Mouse (Mus musculus): ENCODE data around the gene Paqr5.

Paqr5 gene

GRCm38 (mm10) chr9:62013316-62014097 lies 13.1 kb downstream of the Paqr5 start:
- no peak for DNase-seq (ENCODE audit: low read depth in 1 of 2, low spot score in 2 of 2)

DNA sequence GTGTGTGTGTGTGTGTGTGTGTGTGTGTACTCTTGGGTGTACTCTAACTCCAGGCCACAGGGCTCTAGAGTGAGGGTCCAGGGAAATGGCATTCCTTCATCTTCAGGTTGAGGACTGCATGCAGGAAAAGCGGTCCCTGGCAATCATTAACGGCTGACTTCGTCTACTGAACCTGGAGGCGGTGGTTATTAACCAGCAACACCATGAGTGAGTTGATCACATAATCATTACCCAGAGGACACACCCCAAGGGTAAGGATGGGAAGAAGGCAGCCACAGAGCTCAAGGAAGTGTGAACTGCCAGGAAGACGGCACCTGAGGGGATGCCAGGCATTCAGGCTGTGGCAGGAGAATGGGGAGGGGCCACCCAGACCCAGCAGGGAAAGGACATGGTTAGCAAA lies 18.3 kb downstream of the Paqr5 start:
- DNase-seq (ENCODE audit: low read depth in 1 of 2, low spot score in 2 of 2), result no peak

- no peak for DNase-seq (ENCODE audit: low read depth in 1 of 2, low spot score in 2 of 2)
These were observed 19.6 kb downstream of the Paqr5 start for GRCm38 (mm10) chr9:62007028-62007427.

DNA sequence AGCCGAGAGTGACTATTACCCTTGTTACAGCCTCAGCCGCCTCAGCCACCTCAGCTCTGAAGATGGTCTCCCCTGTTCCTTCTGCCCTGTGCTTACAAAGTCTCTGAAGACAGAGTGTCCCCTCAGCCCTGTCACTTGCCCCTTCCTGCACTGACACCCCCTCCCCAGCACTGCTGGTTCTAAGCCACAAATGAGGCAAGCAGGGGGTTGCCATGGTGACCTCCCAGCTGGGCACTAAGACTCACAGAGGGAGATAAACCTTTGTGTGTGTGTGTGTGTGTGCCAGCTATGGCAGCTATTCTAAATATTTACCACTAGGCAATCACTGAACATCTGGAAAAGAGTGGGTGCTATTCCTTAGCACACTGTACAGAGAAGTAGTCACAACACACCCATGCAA lies 23.0 kb downstream of the Paqr5 start:
- no peak for DNase-seq (ENCODE audit: low read depth in 1 of 2, low spot score in 2 of 2)

DNA sequence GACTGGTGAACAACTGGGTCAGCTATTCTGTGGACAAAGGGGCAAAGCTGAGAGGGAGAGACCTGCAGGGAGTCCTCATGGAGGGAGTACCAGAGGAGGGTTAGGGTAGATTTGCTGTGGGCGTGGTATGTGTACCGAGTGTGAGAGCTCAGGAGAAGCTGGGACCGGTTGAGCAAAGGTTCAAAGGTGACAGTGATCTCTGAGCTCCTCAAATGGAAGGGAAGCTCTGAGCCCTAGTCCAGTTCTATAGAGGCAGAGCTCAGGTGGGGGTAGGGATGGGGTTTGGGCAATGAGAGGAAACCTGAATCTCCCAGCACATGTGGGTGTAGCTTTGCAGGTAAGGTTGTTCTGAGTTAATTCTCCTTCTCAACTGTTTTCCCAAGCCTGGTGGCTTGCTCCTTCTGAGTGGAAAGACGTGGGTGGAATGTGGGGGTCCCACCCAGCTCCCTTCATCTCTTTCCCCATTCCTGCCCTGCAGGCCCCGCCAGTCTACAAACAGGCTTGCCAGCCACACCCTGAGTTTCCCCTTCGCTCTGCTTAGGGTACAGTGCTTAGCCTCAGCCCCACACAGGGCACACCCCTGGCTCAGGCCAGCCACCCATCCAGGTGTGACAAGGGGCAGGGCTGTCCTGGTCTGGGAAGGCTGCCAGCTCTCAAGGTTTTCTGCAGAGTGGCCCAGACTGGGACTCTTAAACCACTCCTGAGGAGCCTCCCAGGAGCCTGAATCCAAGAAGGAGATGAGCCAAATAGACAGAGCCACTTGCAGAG lies 26.8 kb downstream of the Paqr5 start:
- DNase-seq (ENCODE audit: low read depth in 1 of 2, low spot score in 2 of 2), result no peak

DNA sequence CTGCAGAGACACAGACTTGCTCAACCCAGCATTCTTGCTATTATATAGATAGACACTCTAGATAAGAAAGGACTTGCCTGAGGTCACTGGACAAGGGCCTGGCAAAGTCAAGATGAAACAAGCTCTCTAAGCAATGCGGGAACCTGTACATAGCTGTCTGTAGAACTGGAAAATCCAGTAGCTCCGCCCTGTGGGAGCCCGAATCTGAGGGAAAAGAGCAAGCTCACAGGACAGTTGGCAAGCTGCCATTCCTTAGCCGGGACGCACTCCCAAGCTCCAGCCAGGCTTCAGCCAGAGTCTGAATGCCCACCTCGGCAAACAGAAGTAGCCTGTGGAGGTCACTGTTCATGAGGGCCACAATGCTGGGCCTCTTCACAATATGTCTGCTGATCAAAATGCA lies 28.8 kb downstream of the Paqr5 start:
- no peak for DNase-seq (ENCODE audit: low read depth in 1 of 2, low spot score in 2 of 2)

DNA sequence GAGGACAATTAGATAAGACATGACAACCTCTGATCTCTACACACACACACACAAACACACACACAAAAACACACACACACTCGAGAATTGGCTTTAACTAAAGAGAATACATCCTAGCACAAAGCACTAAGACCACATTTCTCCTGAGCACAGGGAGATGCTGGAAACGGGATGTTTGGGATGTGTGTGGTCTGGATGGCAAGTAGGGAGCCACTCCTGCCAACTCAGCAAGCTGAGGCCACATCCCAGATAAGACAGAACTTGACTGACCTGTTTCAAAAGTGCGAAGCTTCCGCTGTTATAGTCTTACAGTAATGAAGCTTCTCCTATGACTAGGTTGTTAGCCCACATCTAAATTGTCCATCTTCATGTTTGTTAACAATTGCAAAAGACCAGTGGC lies 35.5 kb downstream of the Paqr5 start:
- no peak for DNase-seq (ENCODE audit: low read depth in 1 of 2, low spot score in 2 of 2)

- DNase-seq (ENCODE audit: low read depth in 1 of 2, low spot score in 2 of 2), result no peak
These were observed 35.9 kb downstream of the Paqr5 start for GRCm38 (mm10) chr9:61990738-61991137.

GRCm38 (mm10) chr9:61986055-61986454 lies 40.6 kb downstream of the Paqr5 start:
- no peak for DNase-seq (ENCODE audit: low read depth in 1 of 2, low spot score in 2 of 2)

DNA sequence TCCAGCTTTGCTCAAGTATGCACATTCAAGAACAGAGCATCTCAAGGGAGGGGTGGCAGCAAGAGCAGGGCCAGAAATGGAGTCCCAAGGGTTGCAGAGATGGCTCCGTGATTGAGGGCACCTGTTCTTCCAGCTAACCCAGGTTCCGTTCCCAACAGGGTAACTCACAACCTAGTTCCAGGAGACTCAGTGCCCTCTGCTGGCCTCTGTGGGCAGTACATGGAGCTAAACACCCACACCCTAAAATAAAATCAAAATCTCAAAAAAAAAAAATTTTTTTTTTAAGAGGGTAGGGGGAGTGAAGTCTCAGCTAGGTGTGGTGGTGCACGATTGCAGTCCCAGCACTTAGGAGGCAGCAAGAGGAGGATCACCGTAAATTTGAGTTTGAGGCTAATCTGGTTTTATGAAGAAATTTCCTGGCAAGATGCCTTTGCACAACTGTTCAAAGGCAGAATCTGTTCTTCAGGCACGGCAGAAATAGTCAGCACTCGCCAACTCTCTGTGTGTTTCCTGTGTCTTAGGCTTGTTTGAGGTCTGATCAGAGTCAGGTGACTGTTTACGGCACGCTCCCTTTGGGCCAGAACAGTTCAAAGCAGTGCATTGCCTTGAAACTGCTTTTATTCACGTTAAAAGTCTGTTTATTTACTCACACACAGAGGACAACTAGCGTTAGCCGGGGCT lies 41.3 kb downstream of the Paqr5 start:
- peak in 1 of 2 experiments; percentile 33 for DNase-seq (ENCODE audit: low read depth in 1 of 2, low spot score in 2 of 2)

DNA sequence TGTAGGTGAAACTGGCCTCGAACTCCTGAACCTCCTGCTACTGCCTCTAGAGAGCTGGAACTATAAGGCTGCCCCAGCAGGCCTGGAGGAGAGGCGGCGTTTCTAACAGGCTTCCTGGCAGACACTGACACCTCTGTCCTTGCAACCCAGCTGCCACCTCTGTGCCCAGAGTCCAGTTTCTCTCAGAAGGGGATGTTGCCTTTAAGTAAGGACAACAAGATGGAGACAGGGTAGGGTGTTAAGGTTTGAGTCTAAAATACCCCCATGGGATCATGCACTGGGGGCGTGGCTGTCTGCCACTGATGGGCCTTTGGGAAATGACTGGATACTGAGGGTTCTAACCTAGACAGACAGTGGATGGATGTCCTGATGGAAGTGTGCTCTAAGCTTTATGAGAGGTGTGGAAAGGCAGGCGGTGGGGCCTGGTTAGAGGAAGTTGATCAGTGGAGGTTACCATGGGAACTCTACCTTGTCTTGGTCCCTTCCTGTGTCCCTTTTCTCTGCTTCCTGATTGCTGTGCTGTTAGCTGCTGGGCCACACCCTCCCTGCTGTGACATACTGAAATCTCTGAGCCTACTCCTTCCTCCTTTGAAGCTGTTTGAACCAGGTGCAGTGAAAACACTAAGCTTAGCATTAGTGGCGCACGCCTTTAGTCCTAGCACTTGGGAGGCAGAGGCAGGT lies 43.6 kb downstream of the Paqr5 start:
- no peak for DNase-seq (ENCODE audit: low read depth in 1 of 2, low spot score in 2 of 2)

DNA sequence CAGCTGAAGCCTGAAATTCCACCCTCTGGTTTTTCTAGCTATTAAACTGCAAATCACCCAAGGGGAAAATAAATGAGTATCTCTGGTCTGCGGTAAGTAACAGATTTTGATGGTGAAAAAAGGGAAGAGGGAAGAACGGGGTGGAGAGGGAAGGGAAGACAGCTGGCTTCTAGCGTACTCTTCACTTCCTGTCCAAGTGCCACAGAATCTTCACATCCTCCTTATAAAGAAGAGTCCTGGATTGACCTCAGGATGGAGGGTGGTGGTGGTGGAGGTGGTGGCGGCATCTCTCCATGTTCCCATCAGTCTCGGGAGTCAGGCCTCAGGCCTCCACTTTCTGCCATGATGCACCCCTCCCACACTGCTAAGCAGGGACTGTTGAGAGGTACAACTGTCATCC lies 44.8 kb downstream of the Paqr5 start:
- no peak for DNase-seq (ENCODE audit: low read depth in 1 of 2, low spot score in 2 of 2)

GRCm38 (mm10) chr9:61979983-61980382 lies 46.7 kb downstream of the Paqr5 start:
- DNase-seq (ENCODE audit: low read depth in 1 of 2, low spot score in 2 of 2), result no peak

GRCm38 (mm10) chr9:61977258-61977945 lies 49.3 kb downstream of the Paqr5 start:
- peak in 1 of 2 experiments; percentile 21 for DNase-seq (ENCODE audit: low read depth in 1 of 2, low spot score in 2 of 2)

DNA sequence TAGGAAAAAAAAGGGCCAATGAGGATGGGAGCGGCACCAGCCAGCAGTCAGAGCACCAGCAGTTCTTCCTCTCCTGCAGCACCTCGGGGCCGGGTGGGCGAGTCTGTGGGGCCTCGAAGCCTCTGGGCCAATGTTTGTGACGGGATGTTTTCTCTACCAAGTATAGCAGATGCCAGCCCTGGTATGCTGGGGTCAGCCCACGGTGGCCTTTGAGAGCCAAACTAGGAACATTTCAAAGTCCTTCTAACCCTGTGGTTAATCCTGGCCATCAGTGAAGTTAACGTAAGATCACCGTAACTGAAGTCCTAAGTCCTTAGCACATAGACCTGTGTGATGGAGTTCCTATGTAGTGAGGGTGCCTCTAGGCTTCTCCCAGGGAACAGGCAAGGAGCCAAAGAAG lies 54.6 kb downstream of the Paqr5 start:
- DNase-seq (ENCODE audit: low read depth in 1 of 2, low spot score in 2 of 2), result no peak

DNA sequence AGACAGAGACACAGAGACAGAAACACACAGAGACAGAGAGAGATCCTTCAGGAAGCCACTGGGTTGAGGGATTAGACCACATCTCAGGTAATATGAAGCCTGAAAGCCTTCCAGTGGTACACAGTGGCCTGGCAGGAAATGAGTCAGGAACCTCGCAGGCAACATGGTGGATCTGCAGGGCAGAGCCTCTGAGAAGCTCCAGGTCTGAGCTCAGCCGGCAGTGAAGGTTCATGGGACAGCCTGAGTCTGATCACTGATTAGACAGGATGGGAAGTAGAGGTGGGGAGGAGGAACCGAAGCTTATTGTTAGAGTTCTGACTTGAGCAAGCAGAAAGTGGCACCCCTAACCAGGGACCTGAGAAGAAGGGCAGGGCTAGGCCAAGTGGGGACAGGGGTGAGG lies 55.6 kb downstream of the Paqr5 start:
- no peak for DNase-seq (ENCODE audit: low read depth in 1 of 2, low spot score in 2 of 2)

DNA sequence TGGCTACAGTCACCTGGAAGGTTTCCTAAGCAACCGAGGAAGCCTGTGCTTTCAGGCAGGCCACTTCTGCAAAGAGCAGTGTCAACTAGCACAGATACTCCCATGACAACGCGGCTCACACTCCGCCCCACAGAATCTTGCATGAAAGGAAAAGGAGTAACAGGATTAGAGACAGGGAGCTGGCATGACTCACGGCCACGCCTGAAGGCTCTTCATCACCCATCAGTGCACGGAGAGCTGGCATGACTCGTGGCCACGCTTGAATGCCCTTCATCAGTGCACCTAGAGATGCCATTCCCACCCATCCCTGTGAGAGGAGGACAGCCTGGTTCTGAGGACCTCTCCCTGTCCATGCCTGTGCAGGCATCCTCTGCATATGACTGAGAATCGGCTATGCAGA lies 59.3 kb downstream of the Paqr5 start:
- DNase-seq (ENCODE audit: low read depth in 1 of 2, low spot score in 2 of 2), result peak in 1 of 2 experiments; percentile 26

DNA sequence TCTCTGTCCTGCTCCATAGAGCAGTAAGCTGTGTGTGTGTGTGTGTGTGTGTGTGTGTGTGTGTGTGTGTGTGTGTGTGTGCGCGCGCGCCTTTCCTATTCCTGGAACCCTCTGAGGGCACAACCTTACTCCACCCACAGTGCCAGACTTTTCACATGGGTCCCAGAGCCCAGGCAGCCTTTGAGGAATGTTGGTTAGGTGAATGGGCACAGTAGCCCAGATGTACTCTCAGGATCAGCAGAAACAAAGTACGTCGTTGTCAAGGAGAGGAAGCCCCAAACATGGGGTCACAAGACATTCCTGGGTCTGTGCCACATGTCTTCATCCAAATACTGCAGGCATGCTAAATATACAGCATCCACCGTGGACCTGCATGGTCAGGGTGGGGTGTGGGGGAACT lies 60.7 kb downstream of the Paqr5 start:
- no peak for DNase-seq (ENCODE audit: low read depth in 1 of 2, low spot score in 2 of 2)

GRCm38 (mm10) chr9:61965411-61965930 lies 61.2 kb downstream of the Paqr5 start:
- peak; percentile 65 to 74 for DNase-seq (ENCODE audit: low read depth in 1 of 2, low spot score in 2 of 2)

GRCm38 (mm10) chr9:61963356-61963755 lies 63.3 kb downstream of the Paqr5 start:
- DNase-seq (ENCODE audit: low read depth in 1 of 2, low spot score in 2 of 2), result no peak

- DNase-seq (ENCODE audit: low read depth in 1 of 2, low spot score in 2 of 2), result no peak
These were observed 65.5 kb downstream of the Paqr5 start for GRCm38 (mm10) chr9:61961181-61961580.

Data from monocyte, adult 2 months (primary cell).